Mouse (Mus musculus) lung, adult 2 months (tissue): Measurements from ENCODE around the gene B4galt2.

ENCODE experiments used
- CTCF ChIP-seq: fragments of 200-500 bp; IDR thresholded peaks from 2 replicates; pipeline ENCODE4 v1.5.1; 2011; ENCODE audit warnings: mild to moderate bottlenecking, low read length, control low read depth; ENCODE audit not compliant: insufficient read depth
- POLR2A ChIP-seq: fragments of 200-500 bp; IDR thresholded peaks from 2 replicates; pipeline ENCODE4 v1.6.1; 2011; ENCODE audit warnings: low read depth, mild to moderate bottlenecking, control low read depth, low read length, borderline replicate concordance; ENCODE audit errors: extremely low read depth

GRCm38 (mm10) chr4:117885093-117885492, 1.8 kb upstream of the B4galt2 start:
- TF ChIP-seq CTCF (no peak), POLR2A (no peak)
